Mouse (Mus musculus): ENCODE measurements at regions not wholly inside any gene's neighbourhood (a gene's known extent, or its start where the extent isn't known, plus 50 kb on each side); places are given as distances from the start of the nearest gene placed in this dataset.
"Not testable (repeated sequence)": the region's sequence is repeated elsewhere in the genome, so short reads cannot be mapped to it uniquely, and the experiment has no call there.

GRCm38 (mm10) chr10:96230391-96230790, 94.0 kb downstream of the Gm5426 start:
- no peak for TF ChIP-seq POLR2A (IDR thresholded peaks at IDR 0.05; ENCODE audit: borderline replicate concordance, extremely low read depth, insufficient read depth, insufficient read length, poor library complexity, severe bottlenecking)
- TF ChIP-seq CTCF (IDR thresholded peaks at IDR 0.05; ENCODE audit: borderline replicate concordance, extremely low read depth, insufficient read depth, insufficient read length): no peak; the same call in 1 of the 2 replicates
- no peak for DNase-seq (ENCODE audit: low read depth)

GRCm38 (mm10) chr10:96231309-96231708, 94.9 kb downstream of the Gm5426 start:
- TF ChIP-seq POLR2A (IDR thresholded peaks at IDR 0.05; ENCODE audit: borderline replicate concordance, extremely low read depth, insufficient read depth, insufficient read length, poor library complexity, severe bottlenecking): no peak
- TF ChIP-seq CTCF (IDR thresholded peaks at IDR 0.05; ENCODE audit: borderline replicate concordance, extremely low read depth, insufficient read depth, insufficient read length): no peak
- no peak for DNase-seq (ENCODE audit: low read depth)

GRCm38 (mm10) chr10:96232889-96233288, 96.5 kb downstream of the Gm5426 start:
- TF ChIP-seq CTCF (IDR thresholded peaks at IDR 0.05; ENCODE audit: borderline replicate concordance, extremely low read depth, insufficient read depth, insufficient read length): no peak
- no peak for TF ChIP-seq POLR2A (IDR thresholded peaks at IDR 0.05; ENCODE audit: borderline replicate concordance, extremely low read depth, insufficient read depth, insufficient read length, poor library complexity, severe bottlenecking)
- no peak for DNase-seq (ENCODE audit: low read depth)

- DNase-seq (ENCODE audit: low read depth): no peak
- TF ChIP-seq POLR2A (IDR thresholded peaks at IDR 0.05; ENCODE audit: borderline replicate concordance, extremely low read depth, insufficient read depth, insufficient read length, poor library complexity, severe bottlenecking): no peak
- no peak for TF ChIP-seq CTCF (IDR thresholded peaks at IDR 0.05; ENCODE audit: borderline replicate concordance, extremely low read depth, insufficient read depth, insufficient read length)
These were observed 98.4 kb downstream of the Gm5426 start for GRCm38 (mm10) chr10:96234564-96235412.

GRCm38 (mm10) chr10:96236031-96236430, 99.6 kb downstream of the Gm5426 start:
- not testable (repeated sequence) for DNase-seq (ENCODE audit: low read depth)

- DNase-seq (ENCODE audit: low read depth): no peak
- TF ChIP-seq CTCF (IDR thresholded peaks at IDR 0.05; ENCODE audit: borderline replicate concordance, extremely low read depth, insufficient read depth, insufficient read length) (no peak), POLR2A (IDR thresholded peaks at IDR 0.05; ENCODE audit: borderline replicate concordance, extremely low read depth, insufficient read depth, insufficient read length, poor library complexity, severe bottlenecking) (no peak)
These were observed 100.5 kb downstream of the Gm5426 start for GRCm38 (mm10) chr10:96236777-96237373.

- no peak for TF ChIP-seq CTCF (IDR thresholded peaks at IDR 0.05; ENCODE audit: borderline replicate concordance, extremely low read depth, insufficient read depth, insufficient read length)
- no peak for TF ChIP-seq POLR2A (IDR thresholded peaks at IDR 0.05; ENCODE audit: borderline replicate concordance, extremely low read depth, insufficient read depth, insufficient read length, poor library complexity, severe bottlenecking)
- no peak for DNase-seq (ENCODE audit: low read depth)
These were observed 101.2 kb downstream of the Gm5426 start for GRCm38 (mm10) chr10:96237572-96238130.

- TF ChIP-seq CTCF (IDR thresholded peaks at IDR 0.05; ENCODE audit: borderline replicate concordance, extremely low read depth, insufficient read depth, insufficient read length) (no peak), POLR2A (IDR thresholded peaks at IDR 0.05; ENCODE audit: borderline replicate concordance, extremely low read depth, insufficient read depth, insufficient read length, poor library complexity, severe bottlenecking) (no peak)
- no peak for DNase-seq (ENCODE audit: low read depth)
These were observed 101.8 kb downstream of the Gm5426 start for GRCm38 (mm10) chr10:96238251-96238650.

- no peak for DNase-seq (ENCODE audit: low read depth)
- TF ChIP-seq CTCF (IDR thresholded peaks at IDR 0.05; ENCODE audit: borderline replicate concordance, extremely low read depth, insufficient read depth, insufficient read length) (no peak), POLR2A (IDR thresholded peaks at IDR 0.05; ENCODE audit: borderline replicate concordance, extremely low read depth, insufficient read depth, insufficient read length, poor library complexity, severe bottlenecking) (no peak)
These were observed 102.4 kb downstream of the Gm5426 start for GRCm38 (mm10) chr10:96238850-96239249.

GRCm38 (mm10) chr10:96240591-96240990, 104.2 kb downstream of the Gm5426 start:
- no peak for TF ChIP-seq CTCF (IDR thresholded peaks at IDR 0.05; ENCODE audit: borderline replicate concordance, extremely low read depth, insufficient read depth, insufficient read length)
- no peak for TF ChIP-seq POLR2A (IDR thresholded peaks at IDR 0.05; ENCODE audit: borderline replicate concordance, extremely low read depth, insufficient read depth, insufficient read length, poor library complexity, severe bottlenecking)
- DNase-seq (ENCODE audit: low read depth): no peak

- no peak for DNase-seq (ENCODE audit: low read depth)
- TF ChIP-seq CTCF (IDR thresholded peaks at IDR 0.05; ENCODE audit: borderline replicate concordance, extremely low read depth, insufficient read depth, insufficient read length) (no peak), POLR2A (IDR thresholded peaks at IDR 0.05; ENCODE audit: borderline replicate concordance, extremely low read depth, insufficient read depth, insufficient read length, poor library complexity, severe bottlenecking) (no peak)
These were observed 117.3 kb downstream of the Gm5426 start for GRCm38 (mm10) chr10:96253671-96254070.
